Mouse (Mus musculus): Measurements from ENCODE around the gene E2f2.

E2f2 gene

GRCm38 (mm10) chr4:136172011-136172541 lies at the start of gene E2f2:
E2f2 (plus strand) TSS chr4:136172394.
- peak; percentile 83 to 85 for DNase-seq

- DNase-seq: no peak
These were observed 48.9 kb upstream of the E2f2 start for GRCm38 (mm10) chr4:136123111-136123791.

- no peak for DNase-seq
These were observed 48.4 kb upstream of the E2f2 start for GRCm38 (mm10) chr4:136123792-136124161.

GRCm38 (mm10) chr4:136124581-136124980 lies 47.6 kb upstream of the E2f2 start:
- DNase-seq: no peak

GRCm38 (mm10) chr4:136125458-136125857 lies 46.7 kb upstream of the E2f2 start:
- DNase-seq: no peak

- no peak for DNase-seq
These were observed 46.2 kb upstream of the E2f2 start for GRCm38 (mm10) chr4:136126019-136126418.

GRCm38 (mm10) chr4:136127670-136128069 lies 44.5 kb upstream of the E2f2 start:
- DNase-seq: no peak

- no peak for DNase-seq
These were observed 42.4 kb upstream of the E2f2 start for GRCm38 (mm10) chr4:136129842-136130241.

- no peak for DNase-seq
These were observed 38.4 kb upstream of the E2f2 start for GRCm38 (mm10) chr4:136133801-136134200.

GRCm38 (mm10) chr4:136134418-136134977 lies 37.7 kb upstream of the E2f2 start:
- peak; percentile 33 to 34 for DNase-seq

GRCm38 (mm10) chr4:136134978-136135873 lies 37.0 kb upstream of the E2f2 start:
- peak; percentile 75 to 84 for DNase-seq

GRCm38 (mm10) chr4:136135874-136136728 lies 36.1 kb upstream of the E2f2 start:
- DNase-seq: peak in 1 of 2 experiments; percentile 57

- no peak for DNase-seq
These were observed 32.7 kb upstream of the E2f2 start for GRCm38 (mm10) chr4:136139326-136140110.

GRCm38 (mm10) chr4:136140327-136141250 lies 31.6 kb upstream of the E2f2 start:
- peak; percentile 86 to 92 for DNase-seq

- DNase-seq: no peak
These were observed 29.7 kb upstream of the E2f2 start for GRCm38 (mm10) chr4:136142267-136143192.

- DNase-seq: peak; percentile 63 to 80
These were observed 28.8 kb upstream of the E2f2 start, which contains the start of gene Id3 for GRCm38 (mm10) chr4:136143193-136143976. Id3 (plus strand) TSS chr4:136143497.

- peak; percentile 41 to 43 for DNase-seq
These were observed 27.9 kb upstream of the E2f2 start for GRCm38 (mm10) chr4:136144126-136144926.
